Mouse (Mus musculus) liver, embryonic 16.5 days (tissue): ENCODE data around the gene Pzp. TPM values are rescaled to one million over a fixed set of nuclear protein-coding genes. Genes with fewer than 3 reads are reported as not detected.

Experiments used
- ATAC-seq: fragments of 200-750 bp; cut with Nextera tagmentation; 2 replicates; pipeline ENCODE4 v1.8.0; 2017; ENCODE audit warnings: low read depth, mild to moderate bottlenecking, moderate number of reproducible peaks, moderate library complexity
- H3K27ac ChIP-seq: fragments of 300-500 bp; sonication (generic); 2 replicates; pipeline ENCODE4 v1.5.1; 2014; ENCODE audit warnings: mild to moderate bottlenecking, low read length
- H3K27me3 ChIP-seq: fragments of 300-500 bp; sonication (generic); 2 replicates; pipeline ENCODE4 v1.6.1; 2014; ENCODE audit warnings: low read depth, low read length, mixed read lengths; ENCODE audit not compliant: control insufficient read depth, insufficient read depth
- H3K36me3 ChIP-seq: fragments of 300-500 bp; sonication (generic); 2 replicates; pipeline ENCODE4 v1.6.1; 2014; ENCODE audit warnings: mild to moderate bottlenecking; ENCODE audit not compliant: control insufficient read depth, insufficient read depth
- H3K4me1 ChIP-seq: fragments of 300-500 bp; sonication (generic); 2 replicates; pipeline ENCODE4 v1.6.1; 2014; ENCODE audit warnings: low read depth, low read length, mixed read lengths; ENCODE audit not compliant: control insufficient read depth
- H3K4me2 ChIP-seq: fragments of 300-500 bp; sonication (generic); 2 replicates; pipeline ENCODE4 v1.6.1; 2014; ENCODE audit warnings: low read depth, low read length, mixed read lengths
- H3K4me3 ChIP-seq: fragments of 300-500 bp; sonication (generic); 2 replicates; pipeline ENCODE4 v1.5.1; 2014; ENCODE audit warnings: low read depth, mild to moderate bottlenecking, low read length
- H3K9ac ChIP-seq: fragments of 300-500 bp; sonication (generic); 2 replicates; pipeline ENCODE4 v1.6.1; 2014; ENCODE audit warnings: low read depth, low read length
- H3K9me3 ChIP-seq: fragments of 300-500 bp; sonication (generic); replicated peaks from 2 replicates; pipeline ENCODE4 v1.6.1; 2016; ENCODE audit warnings: low read length; ENCODE audit not compliant: control insufficient read depth
- WGBS: fragments of 180-500 bp; shearing (Covaris S2); extraction: QIAGEN DNeasy Blood & Tissue Kit; methylation state at CpG from one replicate; pipeline ENCODE4 v1.1.7; 2014; ENCODE audit not compliant: insufficient replicate concordance; 5-methylcytosine and 5-hydroxymethylcytosine counted together
- polyA plus RNA-seq: library from polyadenylated mRNA; unstranded; fragments of >200 nt; fragmentation: Nextera tagmentation; extraction: Ambion mirVana; gene quantifications from 2 replicates; pipeline ENCODE4 v1.2.1, GENCODE M21; 2015

Gene Pzp
- polyA plus RNA-seq, 1 experiment from 2014 or later: 844 TPM

- Histone ChIP-seq H3K4me1 (peaks cover 7% of the 10 kb centered on the region), H3K4me3 (no peak overlapping the region), H3K9ac (no peak overlapping the region), H3K27me3 (no peaks in the 10 kb centered on the region), H3K27ac (no peak overlapping the region), H3K36me3 (no peaks in the 10 kb centered on the region), H3K4me2 (peak overlapping the region; percentile 33), H3K9me3 (no peaks in the 10 kb centered on the region)
- WGBS: 17% methylated on average over 14 of the region's 14 CpGs
- ATAC-seq: peak; percentile 50; the same call in 1 of the 2 replicates
These were observed 80.6 kb downstream of the Pzp start for GRCm38 (mm10) chr6:128445761-128446535.

- no peaks in the 10 kb centered on the region for H3K27me3 ChIP-seq
- no peaks in the 10 kb centered on the region for H3K9me3 ChIP-seq
- WGBS: 76% methylated on average over 2 of the region's 2 CpGs
- no peak overlapping the region for H3K4me2 ChIP-seq
- peaks cover 4% of the 10 kb centered on the region; the same call in 1 of the 2 replicates for H3K36me3 ChIP-seq
- no peak overlapping the region for H3K27ac ChIP-seq
- H3K9ac ChIP-seq: no peak overlapping the region
- H3K4me3 ChIP-seq: no peak overlapping the region
- peaks cover 39% of the 10 kb centered on the region for H3K4me1 ChIP-seq
- no peak for ATAC-seq
These were observed 86.3 kb downstream of the Pzp start for GRCm38 (mm10) chr6:128440238-128440637.

GRCm38 (mm10) chr6:128438871-128439341, 87.6 kb downstream of the Pzp start:
- Histone ChIP-seq H3K4me2 (peak overlapping the region; percentile 98), H3K27ac (peak overlapping the region; percentile 44; the same call in 1 of the 2 replicates), H3K9ac (peak overlapping the region; percentile 66), H3K36me3 (peaks cover 14% of the 10 kb centered on the region), H3K4me3 (peak overlapping the region; percentile 89), H3K4me1 (peaks cover 41% of the 10 kb centered on the region), H3K27me3 (no peaks in the 10 kb centered on the region), H3K9me3 (no peaks in the 10 kb centered on the region)
- peak; percentile 15 for ATAC-seq
- WGBS: 20% methylated on average over 18 of the region's 18 CpGs

- ATAC-seq: peak; percentile 95
- Histone ChIP-seq H3K27ac (peak within 1 kb of the TSS; percentile 88), H3K4me1 (peaks cover 41% of the 10 kb centered on the region), H3K36me3 (peaks cover 19% of the 10 kb centered on the region), H3K4me2 (peak within 1 kb of the TSS; percentile 98), H3K9me3 (no peaks in the 10 kb centered on the region), H3K4me3 (peak within 1 kb of the TSS; percentile 89), H3K9ac (peak within 1 kb of the TSS; percentile 87), H3K27me3 (no peaks in the 10 kb centered on the region)
- WGBS: under 1% methylated on average over 66 of the region's 67 CpGs
These were observed 88.1 kb downstream of the Pzp start, which contains the start of gene Fkbp4 for GRCm38 (mm10) chr6:128438317-128438870. TSS of gene Fkbp4 (minus strand) at chr6:128438677.

- Histone ChIP-seq H3K27me3 (no peaks in the 10 kb centered on the region), H3K9me3 (no peaks in the 10 kb centered on the region), H3K4me3 (peak overlapping the region; percentile 89), H3K27ac (peak overlapping the region; percentile 88), H3K36me3 (peaks cover 25% of the 10 kb centered on the region), H3K4me2 (peak overlapping the region; percentile 98), H3K9ac (peak overlapping the region; percentile 87), H3K4me1 (peaks cover 41% of the 10 kb centered on the region)
- WGBS: under 1% methylated on average over 52 of the region's 52 CpGs
- peak; percentile 70 for ATAC-seq
These were observed 88.7 kb downstream of the Pzp start for GRCm38 (mm10) chr6:128437731-128438316.

GRCm38 (mm10) chr6:128437288-128437687, 89.2 kb downstream of the Pzp start:
- peak overlapping the region; percentile 98 for H3K4me2 ChIP-seq
- no peak for ATAC-seq
- no peaks in the 10 kb centered on the region for H3K27me3 ChIP-seq
- H3K9ac ChIP-seq: peak overlapping the region; percentile 87
- H3K4me3 ChIP-seq: peak overlapping the region; percentile 89
- WGBS: 1% methylated on average over 10 of the region's 10 CpGs
- no peaks in the 10 kb centered on the region for H3K9me3 ChIP-seq
- H3K4me1 ChIP-seq: peaks cover 41% of the 10 kb centered on the region
- peaks cover 30% of the 10 kb centered on the region for H3K36me3 ChIP-seq
- H3K27ac ChIP-seq: peak overlapping the region; percentile 79

- peaks cover 38% of the 10 kb centered on the region for H3K36me3 ChIP-seq
- no peak for ATAC-seq
- H3K4me2 ChIP-seq: peak overlapping the region; percentile 98
- H3K4me1 ChIP-seq: peaks cover 41% of the 10 kb centered on the region
- H3K4me3 ChIP-seq: peak overlapping the region; percentile 89
- 66% methylated on average over 8 of the region's 8 CpGs for WGBS
- no peak overlapping the region for H3K27ac ChIP-seq
- peak overlapping the region; percentile 1 for H3K9ac ChIP-seq
- no peaks in the 10 kb centered on the region for H3K27me3 ChIP-seq
- no peaks in the 10 kb centered on the region for H3K9me3 ChIP-seq
These were observed 90.0 kb downstream of the Pzp start for GRCm38 (mm10) chr6:128436356-128437005.

- Histone ChIP-seq H3K9ac (no peak overlapping the region), H3K36me3 (peaks cover 45% of the 10 kb centered on the region)
- 33% methylated on average over 5 of the region's 5 CpGs for WGBS
These were observed 91.0 kb downstream of the Pzp start for GRCm38 (mm10) chr6:128435474-128435873.

More at GRCm38 (mm10) chr6:128435474-128435873, 91.0 kb downstream of the Pzp start:
- ATAC-seq: no peak
- H3K4me3 ChIP-seq: no peak overlapping the region
- peaks cover 41% of the 10 kb centered on the region for H3K4me1 ChIP-seq
- no peak overlapping the region for H3K4me2 ChIP-seq
- no peaks in the 10 kb centered on the region for H3K27me3 ChIP-seq
- no peaks in the 10 kb centered on the region for H3K9me3 ChIP-seq
- no peak overlapping the region for H3K27ac ChIP-seq
